Mouse (Mus musculus) CH12.LX (cell line): ENCODE data around the gene Gm6871. TPM values are rescaled to one million over a fixed set of nuclear protein-coding genes. Genes with fewer than 3 reads are reported as not detected.
"Not testable (repeated sequence)": the region's sequence is repeated elsewhere in the genome, so short reads cannot be mapped to it uniquely, and the experiment has no call there.

Source experiments
- DNase-seq: peaks from one replicate; pipeline ENCODE4 v3.0.0-alpha.2; 2013; ENCODE audit errors: extremely low read depth
- H3K27ac ChIP-seq: 2 replicates; pipeline ENCODE4 v1.5.1; 2012; ENCODE audit warnings: low read depth, mild to moderate bottlenecking, control low read depth, moderate library complexity; ENCODE audit not compliant: insufficient read depth
- H3K27me3 ChIP-seq: replicated peaks from 2 replicates; pipeline ENCODE3; 2012; ENCODE audit warnings: inconsistent platforms
- H3K36me3 ChIP-seq, 2 experiments: replicated peaks in 1 of 2; 2 replicates each; pipeline versions ENCODE3 to v1.6.1; 2012; ENCODE audit warnings: inconsistent platforms in 1 of 2, low read length in 1 of 2, mild to moderate bottlenecking in 1 of 2, mixed read lengths in 1 of 2, moderate library complexity in 1 of 2; ENCODE audit not compliant: control insufficient read depth in 1 of 2, insufficient read depth in 1 of 2
- H3K4me1 ChIP-seq, 2 experiments: 2 replicates each; pipeline ENCODE4 v1.6.1; 2012; ENCODE audit warnings: inconsistent platforms in 1 of 2, moderate library complexity in 1 of 2; ENCODE audit not compliant: insufficient read depth in 2 of 2, control insufficient read depth in 1 of 2
- H3K4me2 ChIP-seq: 2 replicates; pipeline ENCODE4 v1.6.1; 2012; ENCODE audit warnings: low read depth, mild to moderate bottlenecking, control low read depth; ENCODE audit not compliant: poor library complexity, insufficient read depth, severe bottlenecking
- H3K4me3 ChIP-seq, 3 experiments: fragments of 150-350 bp in 1 of 3; sonication (generic) in 1 of 3; replicated peaks in 1 of 3; 2 replicates each; pipeline versions ENCODE3 to v1.5.1; 2011 to 2012; ENCODE audit warnings: low read depth in 2 of 3, low read length in 2 of 3, mild to moderate bottlenecking in 2 of 3, moderate library complexity in 2 of 3, control low read depth in 1 of 3, improper control_type of control experiment in 1 of 3, inconsistent platforms in 1 of 3, mixed read lengths in 1 of 3; ENCODE audit not compliant: poor library complexity in 1 of 3
- H3K79me2 ChIP-seq: replicated peaks from 2 replicates; pipeline ENCODE4 v1.6.1; 2012; ENCODE audit warnings: mild to moderate bottlenecking, moderate library complexity; ENCODE audit not compliant: control insufficient read depth, poor library complexity, insufficient read depth, severe bottlenecking; ENCODE audit errors: extremely low read depth
- H3K9ac ChIP-seq: 2 replicates; pipeline ENCODE4 v1.6.1; 2012; ENCODE audit warnings: low read depth, mild to moderate bottlenecking, control low read depth, moderate library complexity; ENCODE audit not compliant: insufficient read depth
- H3K9me3 ChIP-seq: replicated peaks from 2 replicates; pipeline ENCODE3; 2012; ENCODE audit warnings: low read length, inconsistent platforms, mixed read lengths
- GABPA ChIP-seq: IDR thresholded peaks from 2 replicates; pipeline ENCODE4 v1.6.1; 2012; ENCODE audit warnings: low read depth, low read length, improper control_type of control experiment, inconsistent platforms; ENCODE audit not compliant: insufficient replicate concordance
- MAX ChIP-seq: IDR thresholded peaks from 2 replicates; pipeline ENCODE4 v1.6.1; 2011; ENCODE audit warnings: low read length, improper control_type of control experiment
- MAZ ChIP-seq: IDR thresholded peaks from 2 replicates; pipeline ENCODE4 v1.6.1; 2012; ENCODE audit warnings: low read depth, mild to moderate bottlenecking, inconsistent platforms, low read length, improper control_type of control experiment, moderate library complexity
- MXI1 ChIP-seq: IDR thresholded peaks from 2 replicates; pipeline ENCODE4 v1.6.1; 2011; ENCODE audit warnings: mild to moderate bottlenecking, low read depth, low read length, improper control_type of control experiment
- POLR2A ChIP-seq: IDR thresholded peaks from 2 replicates; pipeline ENCODE4 v1.6.1; 2011; ENCODE audit warnings: low read depth, mild to moderate bottlenecking, improper control_type of control experiment, low read length
- TBP ChIP-seq: conservative IDR thresholded peaks from 2 replicates; pipeline ENCODE4 v1.6.1; 2011; ENCODE audit warnings: low read depth, low read length, improper control_type of control experiment
- dilution Hi-C: fragments of 300-500 bp; cut with MboI; formaldehyde crosslinking; loops from 2 replicates; pipeline ENCODE4 v1.14.3; 2020; ENCODE audit warnings: low sequenced_read_pairs; ENCODE audit not compliant: extremely low pct_unique_long_range_greater_than_20kb, extremely low pct_ligation_motif_present
- in situ Hi-C: fragments of 300-500 bp; cut with MboI; formaldehyde crosslinking; loops from 3 replicates; pipeline ENCODE4 v1.14.3; 2019; ENCODE audit warnings: low sequenced_read_pairs, low pct_ligation_motif_present, low pct_unique_long_range_greater_than_20kb, mixed read lengths
- polyA plus RNA-seq: library from polyadenylated mRNA; unstranded; fragments of >175 nt; gene quantifications from 2 replicates; pipeline ENCODE4 v1.2.1, GENCODE M21; 2012; ENCODE audit warnings: low read depth; ENCODE audit not compliant: insufficient read length
- total RNA-seq, 2 experiments: library from RNA; depleted of rRNA; stranded (reverse); fragments of 300-350 nt in 1 of 2; fragments of >200 nt in 1 of 2; gene quantifications; 2 replicates each; pipeline ENCODE4 v1.2.3; 2012 to 2014

The Gm6871 gene
- total and polyA plus RNA-seq, 3 experiments = not detected

GRCm38 (mm10) chr7:41499018-41499388 lies 74.5 kb downstream of the Gm6871 start:
- DNase-seq, dilution Hi-C loops: not testable (repeated sequence)

GRCm38 (mm10) chr7:41498464-41498863 lies 75.0 kb downstream of the Gm6871 start:
- H3K9me3 ChIP-seq, H3K79me2 ChIP-seq, dilution Hi-C loops, H3K27ac ChIP-seq, DNase-seq: not testable (repeated sequence)
- H3K27me3 ChIP-seq = peaks cover 13% of the 10 kb centered on the region
- peaks cover 4 to 13% of the 10 kb centered on the region in 2 experiments for H3K36me3 ChIP-seq
- H3K4me2 ChIP-seq = peak overlapping the region; percentile 56; the same call in 1 of the 2 replicates
- peak overlapping the region; percentile 68 to 83 (median 77) for H3K4me3 ChIP-seq
- H3K4me1 ChIP-seq = peaks cover 0 to 12% of the 10 kb centered on the region in 2 experiments; a peak in 2 of 4 replicates
- in situ Hi-C loops = loop anchor here (10.0 kb wide), 1 partner anchor 114 kb away; no protein-coding TSS in a partner anchor
- H3K9ac ChIP-seq = peak overlapping the region; percentile 64

More at GRCm38 (mm10) chr7:41499018-41499388, 74.5 kb downstream of the Gm6871 start:
- peak overlapping the region; percentile 64 for H3K9ac ChIP-seq
- TF ChIP-seq MAX = 0 out of 2 replicates have a peak, but pooled peaks have one; percentile 3
- TF ChIP-seq, all 38 proteins: peak for 1; not testable (repeated sequence) for 37
- peaks cover 13% of the 10 kb centered on the region for H3K27me3 ChIP-seq
- not testable (repeated sequence) for H3K9me3 ChIP-seq, H3K79me2 ChIP-seq
- H3K4me3 ChIP-seq = peak overlapping the region; percentile 68 to 83 (median 77)
- H3K27ac ChIP-seq = peak overlapping the region; percentile 72
- peaks cover 0 to 12% of the 10 kb centered on the region in 2 experiments; a peak in 2 of 4 replicates for H3K4me1 ChIP-seq
- peak overlapping the region; percentile 56; the same call in 1 of the 2 replicates for H3K4me2 ChIP-seq
- peaks cover 4 to 13% of the 10 kb centered on the region in 2 experiments for H3K36me3 ChIP-seq
- in situ Hi-C loops = loop anchor here (10.0 kb wide), 1 partner anchor 114 kb away; no protein-coding TSS in a partner anchor

GRCm38 (mm10) chr7:41497871-41498270 lies 75.6 kb downstream of the Gm6871 start:
- peaks cover 0 to 12% of the 10 kb centered on the region in 2 experiments; a peak in 2 of 4 replicates for H3K4me1 ChIP-seq
- dilution Hi-C loops (no loop called here), in situ Hi-C loops (loop anchor here (10.0 kb wide), 1 partner anchor 113 kb away; no protein-coding TSS in a partner anchor)
- H3K9ac ChIP-seq = no peak overlapping the region
- H3K36me3 ChIP-seq = peaks cover 4 to 13% of the 10 kb centered on the region in 2 experiments
- peaks cover 12% of the 10 kb centered on the region for H3K27me3 ChIP-seq
- TF ChIP-seq MXI1 (no peak), TBP (no peak), POLR2A (no peak), MAZ (no peak), GABPA (no peak)
- H3K4me3 ChIP-seq = no peak overlapping the region
- peaks cover 9% of the 10 kb centered on the region for H3K79me2 ChIP-seq
- DNase-seq = no peak
- no peak overlapping the region for H3K27ac ChIP-seq
- no peaks in the 10 kb centered on the region for H3K9me3 ChIP-seq
- no peak overlapping the region for H3K4me2 ChIP-seq

Other genes starting within 250 kb of the Gm6871 start
- 9.6 and 10.9 TPM in 2 replicates for gene AI987944, start 180.3 kb downstream of the Gm6871 start, total RNA-seq (2012; rRNA removed)
- gene AI987944, start 180.3 kb downstream of the Gm6871 start, total RNA-seq (2014; rRNA removed) = 18.5 and 20.7 TPM in 2 replicates
- gene AI987944, start 180.3 kb downstream of the Gm6871 start, polyA plus RNA-seq = 8.3 and 9.3 TPM in 2 replicates
- gene Vmn2r57, start 125.0 kb downstream of the Gm6871 start, total RNA-seq (2012; rRNA removed) = not detected in 2 replicates
- not detected in 2 replicates for gene Vmn2r57, start 125.0 kb downstream of the Gm6871 start, total RNA-seq (2014; rRNA removed)
- gene Vmn2r57, start 125.0 kb downstream of the Gm6871 start, polyA plus RNA-seq = not detected in 2 replicates
- gene Gm20449, start 74.2 kb downstream of the Gm6871 start, total RNA-seq (2012; rRNA removed) = not detected in 2 replicates
- gene Gm20449, start 74.2 kb downstream of the Gm6871 start, total RNA-seq (2014; rRNA removed) = not detected in 2 replicates
- not detected in 2 replicates for gene Gm20449, start 74.2 kb downstream of the Gm6871 start, polyA plus RNA-seq
- 6.4 and 8.9 TPM in 2 replicates for gene AW146154, start 73.8 kb downstream of the Gm6871 start, total RNA-seq (2012; rRNA removed)
- 10.0 and 11.8 TPM in 2 replicates for gene AW146154, start 73.8 kb downstream of the Gm6871 start, total RNA-seq (2014; rRNA removed)
- gene AW146154, start 73.8 kb downstream of the Gm6871 start, polyA plus RNA-seq = 2.6 and 4.4 TPM in 2 replicates
- gene 2610021A01Rik, start 25.6 kb upstream of the Gm6871 start, total RNA-seq (2012; rRNA removed) = 18.2 and 20.5 TPM in 2 replicates
- gene 2610021A01Rik, start 25.6 kb upstream of the Gm6871 start, total RNA-seq (2014; rRNA removed) = 27.9 and 38.3 TPM in 2 replicates
- gene 2610021A01Rik, start 25.6 kb upstream of the Gm6871 start, polyA plus RNA-seq = 14.1 and 17.3 TPM in 2 replicates
- 4.8 and 5.0 TPM in 2 replicates for gene Zfp788, start 59.5 kb upstream of the Gm6871 start, total RNA-seq (2012; rRNA removed)
- 11.6 and 13.8 TPM in 2 replicates for gene Zfp788, start 59.5 kb upstream of the Gm6871 start, total RNA-seq (2014; rRNA removed)
- gene Zfp788, start 59.5 kb upstream of the Gm6871 start, polyA plus RNA-seq = 5.4 and 5.6 TPM in 2 replicates